Mouse (Mus musculus) right cerebral cortex, postnatal 36 days (tissue): ENCODE results near the gene Pla2g15.

Experiments
- DNase-seq, 2 experiments: peaks; one replicate each; pipeline ENCODE4 v3.0.0; 2022; ENCODE audit warnings: low spot score in 2 of 2, mixed read lengths in 1 of 2

Pla2g15 gene

GRCm38 (mm10) chr8:106149801-106150652 is at the start of gene Pla2g15:
TSS of gene Pla2g15 (plus strand) at chr8:106150399.
- peak; percentile 88 to 93 for DNase-seq

- DNase-seq: no peak
Measured at GRCm38 (mm10) chr8:106102321-106102720, 47.9 kb upstream of the Pla2g15 start.

- no peak for DNase-seq
Measured at GRCm38 (mm10) chr8:106103888-106104287, 46.3 kb upstream of the Pla2g15 start.

GRCm38 (mm10) chr8:106106193-106106592 is 44.0 kb upstream of the Pla2g15 start:
- DNase-seq: no peak

GRCm38 (mm10) chr8:106108080-106108479 is 42.1 kb upstream of the Pla2g15 start:
- DNase-seq: no peak

GRCm38 (mm10) chr8:106108729-106109128 is 41.5 kb upstream of the Pla2g15 start:
- DNase-seq: no peak

GRCm38 (mm10) chr8:106112041-106112440 is 38.2 kb upstream of the Pla2g15 start:
- DNase-seq: no peak

GRCm38 (mm10) chr8:106112514-106112913 is 37.7 kb upstream of the Pla2g15 start:
- no peak for DNase-seq

- no peak for DNase-seq
Measured at GRCm38 (mm10) chr8:106115897-106116296, 34.3 kb upstream of the Pla2g15 start.

- DNase-seq: no peak
Measured at GRCm38 (mm10) chr8:106123443-106123842, 26.8 kb upstream of the Pla2g15 start.

GRCm38 (mm10) chr8:106126055-106126454 is 24.1 kb upstream of the Pla2g15 start:
- DNase-seq: no peak

GRCm38 (mm10) chr8:106127054-106127453 is 23.1 kb upstream of the Pla2g15 start:
- DNase-seq: no peak

GRCm38 (mm10) chr8:106127882-106128410 is 22.3 kb upstream of the Pla2g15 start:
- DNase-seq: no peak

GRCm38 (mm10) chr8:106129232-106129930 is 20.8 kb upstream of the Pla2g15 start:
- no peak for DNase-seq

GRCm38 (mm10) chr8:106129997-106130396 is 20.2 kb upstream of the Pla2g15 start:
- DNase-seq: no peak

GRCm38 (mm10) chr8:106130505-106130904 is 19.7 kb upstream of the Pla2g15 start:
- no peak for DNase-seq

GRCm38 (mm10) chr8:106131021-106131420 is 19.2 kb upstream of the Pla2g15 start:
- no peak for DNase-seq

GRCm38 (mm10) chr8:106131488-106132222 is 18.5 kb upstream of the Pla2g15 start:
- DNase-seq: no peak

GRCm38 (mm10) chr8:106132356-106132755 is 17.8 kb upstream of the Pla2g15 start:
- no peak for DNase-seq

GRCm38 (mm10) chr8:106133526-106133925 is 16.7 kb upstream of the Pla2g15 start:
- DNase-seq: no peak

- no peak for DNase-seq
Measured at GRCm38 (mm10) chr8:106133946-106134345, 16.3 kb upstream of the Pla2g15 start.
